Mouse (Mus musculus): Measurements from ENCODE around the gene Pfdn6.
A peak's percentile ranks its signal among the peaks of the same experiment; 100 is the strongest.

Gene Pfdn6

DNA sequence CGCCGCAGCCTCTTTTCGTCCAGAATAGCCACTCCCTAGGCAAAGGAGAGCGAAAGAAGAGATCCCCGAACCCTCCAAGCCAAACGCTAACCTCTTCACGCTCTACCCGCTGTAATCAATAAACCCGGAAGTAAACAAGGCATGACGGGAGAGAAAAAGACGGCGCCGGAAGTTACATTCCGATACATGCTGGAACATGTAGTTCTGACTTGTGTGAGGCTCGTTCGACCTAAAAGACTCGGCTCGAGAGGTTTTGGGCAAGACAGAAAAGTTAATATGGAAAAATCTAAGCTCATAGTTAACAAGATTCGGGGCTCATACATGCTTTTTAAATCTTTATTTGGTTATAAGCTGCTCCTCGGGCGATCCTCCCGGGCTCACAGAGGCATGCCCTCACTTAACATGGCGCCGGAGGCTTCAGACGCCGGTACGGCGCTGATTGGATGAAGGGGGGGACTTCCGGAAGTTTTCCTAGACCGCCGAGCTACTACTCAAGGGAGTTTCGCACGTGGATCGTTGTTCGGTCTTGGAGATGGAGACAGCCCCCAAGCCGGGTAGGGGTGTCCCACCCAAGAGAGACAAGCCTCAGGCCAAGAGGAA is at the start of gene Pfdn6, which contains the start of gene Wdr46:
Gene Pfdn6 (minus strand): TSS at position 138 of the 600 bp plus-strand sequence.
Gene Wdr46 (plus strand): TSS at position 455 of the 600 bp plus-strand sequence.
- peak; percentile 94 for DNase-seq

DNA sequence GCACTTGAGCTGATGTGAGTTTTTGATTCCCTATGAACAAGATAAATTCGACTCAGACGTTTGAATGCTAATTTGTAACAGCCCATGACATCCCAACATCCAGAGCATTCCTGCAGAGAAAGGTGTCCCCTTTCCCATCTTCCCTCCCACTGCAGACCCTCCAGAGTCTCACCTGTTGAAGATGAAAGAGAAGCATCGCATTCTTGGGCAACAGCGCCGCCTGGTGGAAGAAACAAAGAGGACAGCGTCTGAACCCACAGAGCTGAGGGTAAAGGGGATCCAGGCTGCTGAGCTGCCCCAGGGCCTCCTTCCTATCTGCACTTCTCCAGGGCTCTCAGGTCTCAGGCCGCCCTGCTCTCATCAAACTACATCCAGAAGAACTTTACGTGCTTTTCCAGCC is 42.0 kb upstream of the Pfdn6 start:
- peak; percentile 72 for DNase-seq

- peak; percentile 97 for DNase-seq
Observed at GRCm38 (mm10) chr17:33981192-33981909, 41.2 kb upstream of the Pfdn6 start.

GRCm38 (mm10) chr17:33980181-33981035 is 40.3 kb upstream of the Pfdn6 start:
- DNase-seq: no peak

DNA sequence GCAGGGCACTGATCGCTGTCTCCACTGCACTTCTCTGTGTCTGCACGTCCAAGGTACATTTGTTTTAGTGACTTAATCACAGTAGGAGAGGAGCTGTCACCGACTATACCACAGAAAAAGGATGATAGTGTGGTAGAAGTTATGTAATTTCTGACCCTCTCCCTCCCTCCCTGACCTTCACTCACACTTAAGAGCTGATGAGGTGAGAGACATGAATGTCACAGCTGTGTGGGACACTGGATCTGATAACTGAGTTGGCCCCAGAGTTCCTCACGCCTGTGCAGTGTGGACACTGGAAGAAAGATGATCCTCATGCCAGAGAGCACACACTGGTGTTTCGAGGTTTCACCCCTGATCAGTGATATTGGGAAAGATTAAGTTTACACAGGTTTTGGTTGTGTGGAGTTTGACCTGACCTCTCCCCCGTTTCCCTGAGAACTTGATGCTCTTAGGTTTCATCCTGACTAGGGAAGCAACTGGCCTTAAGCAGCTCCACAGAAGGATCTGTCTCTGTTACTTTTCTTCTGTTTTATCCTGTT is 39.4 kb upstream of the Pfdn6 start:
- DNase-seq: no peak

GRCm38 (mm10) chr17:33978631-33979031 is 38.5 kb upstream of the Pfdn6 start:
- DNase-seq: peak; percentile 98

GRCm38 (mm10) chr17:33977861-33978557 is 37.9 kb upstream of the Pfdn6 start:
- no peak for DNase-seq

- DNase-seq: no peak
Observed at GRCm38 (mm10) chr17:33973572-33973971, 33.4 kb upstream of the Pfdn6 start.

GRCm38 (mm10) chr17:33972691-33973090 is 32.5 kb upstream of the Pfdn6 start:
- DNase-seq: no peak

- DNase-seq: no peak
Observed at GRCm38 (mm10) chr17:33969394-33969793, 29.3 kb upstream of the Pfdn6 start.

DNA sequence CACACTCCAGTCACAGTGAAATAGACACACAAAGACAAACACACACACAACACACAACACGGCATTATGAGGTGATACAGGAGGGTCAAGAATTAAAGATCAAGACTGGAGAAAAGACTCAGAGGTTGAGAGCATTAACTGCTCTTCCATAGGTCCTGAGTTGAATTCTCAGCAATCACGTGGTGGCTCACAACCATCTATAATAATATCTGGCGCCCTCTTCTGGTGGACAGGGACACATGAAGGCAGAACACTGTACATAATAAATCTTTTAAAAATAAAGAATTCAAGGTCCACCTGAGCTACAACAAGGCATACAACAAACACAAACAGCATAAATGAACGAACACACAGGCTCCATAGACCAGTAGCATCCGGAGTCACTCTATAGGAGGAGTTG is 28.8 kb upstream of the Pfdn6 start:
- peak; percentile 68 for DNase-seq

GRCm38 (mm10) chr17:33968489-33968888 is 28.3 kb upstream of the Pfdn6 start:
- peak; percentile 89 for DNase-seq

DNA sequence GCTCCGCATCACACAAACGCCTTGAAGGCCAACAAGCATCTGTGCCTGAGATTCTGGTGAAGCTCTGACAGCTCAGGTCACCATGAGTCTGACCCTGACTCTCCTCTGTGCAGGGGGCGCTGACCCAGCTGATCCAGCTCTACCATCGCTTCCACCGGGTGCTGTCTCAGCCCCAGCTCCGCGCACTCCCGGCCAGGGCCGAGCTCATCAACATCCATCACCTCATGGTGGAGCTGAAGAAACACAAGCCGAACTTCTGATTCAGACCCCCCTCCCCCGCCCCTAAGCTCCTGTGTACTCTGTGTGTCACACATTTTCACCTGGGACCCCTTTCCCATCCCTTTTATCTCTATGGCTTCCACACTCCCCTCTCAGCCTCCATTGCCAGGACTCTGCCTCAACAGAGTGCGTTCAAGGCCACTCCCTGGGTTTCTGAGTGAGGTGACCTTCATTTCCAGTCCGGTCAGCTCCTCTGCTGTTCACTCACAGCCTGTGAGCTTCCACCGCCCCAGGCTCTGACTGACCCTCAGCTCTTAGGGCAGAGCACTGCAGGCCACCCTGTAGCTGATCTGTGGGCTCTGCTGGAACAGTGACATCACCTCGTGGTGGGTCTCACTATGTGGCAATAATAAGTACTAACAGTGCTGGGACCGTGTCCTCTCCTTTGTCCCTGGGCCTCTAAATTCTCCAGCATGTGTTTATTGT is 25.9 kb upstream of the Pfdn6 start:
- DNase-seq: no peak

DNA sequence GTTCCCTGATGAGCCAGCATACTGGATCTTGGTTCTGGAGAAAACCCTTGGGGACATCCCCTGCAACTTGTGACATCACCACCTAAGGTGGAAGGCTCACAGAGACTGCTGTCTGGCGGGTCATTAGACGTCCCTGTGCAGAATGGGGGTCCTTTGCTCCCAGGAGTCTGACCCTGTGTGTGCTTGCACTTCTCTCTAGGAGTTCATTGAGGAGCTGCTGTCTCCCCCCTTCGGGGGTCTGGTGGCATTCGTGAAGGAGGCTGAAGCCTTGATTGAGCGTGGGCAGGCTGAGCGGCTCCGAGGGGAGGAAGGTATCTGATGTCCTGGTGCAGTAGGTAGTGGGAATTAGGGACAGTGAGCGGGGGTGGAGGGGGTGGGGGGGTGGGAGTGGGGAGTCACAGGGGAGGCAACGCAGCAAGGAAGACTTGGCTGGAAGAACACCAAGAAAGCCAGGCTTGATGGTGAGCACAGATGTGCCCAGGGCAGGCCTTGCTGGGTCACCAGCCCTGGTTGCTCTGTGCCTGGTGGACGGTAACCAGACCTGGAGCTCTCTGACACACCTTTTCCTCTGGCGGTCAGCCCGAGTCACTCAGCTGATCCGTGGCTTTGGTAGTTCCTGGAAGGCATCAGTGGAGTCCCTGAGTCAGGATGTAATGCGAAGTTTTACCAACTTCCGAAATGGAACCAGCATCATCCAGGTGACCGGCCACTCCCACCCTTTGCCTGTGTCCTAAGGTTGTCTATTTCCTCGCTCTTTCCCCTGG is 25.1 kb upstream of the Pfdn6 start:
- DNase-seq: no peak

DNA sequence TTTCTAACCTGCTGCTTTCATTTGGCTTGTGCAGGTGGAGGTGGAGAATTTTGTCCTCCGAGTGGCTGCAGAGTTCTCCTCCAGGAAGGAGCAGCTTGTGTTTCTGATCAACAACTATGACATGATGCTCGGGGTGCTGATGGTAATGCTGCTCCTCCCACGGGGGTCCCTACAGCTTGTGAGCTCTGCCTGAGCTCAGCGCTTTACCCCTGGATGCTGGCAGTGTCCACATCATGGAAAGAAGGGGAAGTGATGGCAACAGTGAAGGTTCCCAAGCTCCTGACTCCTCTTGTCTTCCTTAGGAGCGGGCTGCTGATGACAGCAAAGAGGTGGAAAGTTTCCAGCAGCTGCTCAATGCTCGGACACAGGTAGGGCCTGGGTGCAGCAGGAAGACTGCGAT is 22.7 kb upstream of the Pfdn6 start:
- DNase-seq: no peak

- no peak for DNase-seq
Observed at GRCm38 (mm10) chr17:33959948-33960347, 19.8 kb upstream of the Pfdn6 start.

DNA sequence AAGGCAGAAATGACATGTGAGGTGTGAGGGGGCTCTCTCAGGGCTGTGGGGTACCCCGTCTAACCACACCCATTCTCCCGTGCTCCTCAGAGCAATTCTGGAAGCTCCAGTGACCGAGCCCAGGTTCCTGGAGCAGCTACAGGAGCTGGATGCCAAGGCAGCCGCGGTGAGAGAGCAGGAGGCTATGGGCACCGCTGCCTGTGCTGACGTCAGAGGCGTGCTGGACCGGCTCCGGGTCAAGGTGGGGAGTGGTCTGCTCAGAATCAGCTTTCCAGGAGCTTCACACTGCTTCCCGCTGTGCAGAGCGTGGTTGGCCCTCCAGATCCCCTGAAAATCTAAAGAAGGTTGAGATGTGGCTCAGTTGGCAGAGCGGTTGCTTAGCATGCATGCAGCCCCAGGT is 19.0 kb upstream of the Pfdn6 start:
- DNase-seq: no peak

GRCm38 (mm10) chr17:33958451-33958850 is 18.3 kb upstream of the Pfdn6 start:
- no peak for DNase-seq

- DNase-seq: no peak
Observed at GRCm38 (mm10) chr17:33957493-33957892, 17.4 kb upstream of the Pfdn6 start.

DNA sequence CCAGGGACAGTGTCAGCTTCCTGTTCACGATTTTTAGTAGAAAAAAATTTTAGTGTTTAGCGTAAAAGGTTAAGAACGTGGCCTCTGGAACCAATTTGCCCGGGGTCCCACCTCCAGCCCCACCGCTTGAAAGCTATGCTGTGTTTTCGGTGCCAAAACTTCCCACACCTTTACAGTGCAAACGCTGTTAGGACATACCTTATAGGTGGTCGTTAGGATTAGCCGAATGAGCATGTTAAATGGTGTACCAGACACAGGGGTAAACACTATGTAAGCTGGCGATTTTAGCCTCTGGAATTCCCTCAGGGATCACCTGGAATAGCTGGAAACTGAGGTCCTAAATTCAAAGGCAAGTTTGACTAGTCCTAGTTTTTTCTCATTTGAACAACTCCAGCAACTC is 16.2 kb upstream of the Pfdn6 start:
- DNase-seq: no peak

DNA sequence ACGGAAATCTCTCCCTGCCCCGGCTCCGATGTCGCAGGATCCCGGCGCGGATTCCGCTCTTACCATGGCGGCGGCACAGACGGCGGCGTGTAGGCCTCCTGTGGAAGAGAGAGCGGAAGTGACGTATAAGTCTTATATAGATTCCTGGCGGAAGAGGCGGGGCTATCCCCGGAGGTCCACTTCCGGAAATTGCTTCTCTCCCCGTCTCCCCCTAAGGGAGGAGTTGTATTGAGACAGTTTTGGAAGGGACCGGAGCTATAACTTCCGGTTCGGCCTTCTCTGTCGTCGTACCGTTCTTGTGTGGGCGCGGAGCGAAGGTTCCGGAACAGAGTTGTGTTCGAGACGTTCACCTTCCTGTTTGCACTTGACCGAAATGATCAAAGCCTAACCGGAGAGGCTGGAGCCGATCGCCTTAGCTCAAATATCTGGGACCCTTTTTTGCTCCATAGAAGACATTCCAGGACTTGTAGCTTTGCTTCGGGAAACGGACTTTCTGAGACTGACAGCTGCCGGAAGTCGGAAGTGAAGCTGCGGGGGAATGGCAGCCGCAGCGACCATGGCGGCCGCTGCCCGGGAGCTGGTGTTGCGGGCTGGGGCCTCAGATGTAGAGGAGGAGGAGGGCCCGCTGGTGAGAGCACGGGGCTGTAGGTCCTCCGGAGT is 15.5 kb upstream of the Pfdn6 start, which contains the start of the genes Vps52 and Rps18:
Gene Vps52 (plus strand): TSS at position 258 of the 660 bp plus-strand sequence.
Gene Rps18 (minus strand): TSS at position 447 of the 660 bp plus-strand sequence.
- peak; percentile 99 for DNase-seq
